Mouse (Mus musculus) spleen, postnatal 10 days (tissue): ENCODE measurements around the gene Cox6b1.
A peak's percentile ranks its signal among the peaks of the same experiment; 100 is the strongest.

ENCODE experiments used
- DNase-seq, 2 experiments: peaks; one replicate each; pipeline ENCODE4 v3.0.0; 2021 to 2022; ENCODE audit warnings: low spot score in 2 of 2

Gene Cox6b1

GRCm38 (mm10) chr7:30610043-30610442 is 15.9 kb downstream of the Cox6b1 start:
- no peak for DNase-seq

- no peak for DNase-seq
Observed at GRCm38 (mm10) chr7:30608476-30608875, 17.5 kb downstream of the Cox6b1 start.

GRCm38 (mm10) chr7:30607706-30608309 is 18.1 kb downstream of the Cox6b1 start:
- peak; percentile 39 to 82 for DNase-seq

- DNase-seq: no peak
Observed at GRCm38 (mm10) chr7:30604944-30605343, 21.0 kb downstream of the Cox6b1 start.

- DNase-seq: no peak
Observed at GRCm38 (mm10) chr7:30604424-30604823, 21.5 kb downstream of the Cox6b1 start.

- no peak for DNase-seq
Observed at GRCm38 (mm10) chr7:30602583-30602982, 23.4 kb downstream of the Cox6b1 start.

- no peak for DNase-seq
Observed at GRCm38 (mm10) chr7:30600651-30601050, 25.3 kb downstream of the Cox6b1 start.

GRCm38 (mm10) chr7:30599933-30600353 is 26.0 kb downstream of the Cox6b1 start:
- peak; percentile 53 to 86 for DNase-seq

GRCm38 (mm10) chr7:30598786-30599185 is 27.2 kb downstream of the Cox6b1 start, which contains the start of gene Zbtb32:
Zbtb32 (minus strand) TSS chr7:30598909.
- no peak for DNase-seq

- no peak for DNase-seq
Observed at GRCm38 (mm10) chr7:30596811-30597210, 29.1 kb downstream of the Cox6b1 start.

GRCm38 (mm10) chr7:30596093-30596492 is 29.9 kb downstream of the Cox6b1 start:
- DNase-seq: no peak

GRCm38 (mm10) chr7:30594510-30595024 is 31.4 kb downstream of the Cox6b1 start:
- no peak for DNase-seq

- no peak for DNase-seq
Observed at GRCm38 (mm10) chr7:30593579-30594509, 32.1 kb downstream of the Cox6b1 start.

GRCm38 (mm10) chr7:30592772-30593423 is 33.1 kb downstream of the Cox6b1 start:
- no peak for DNase-seq

GRCm38 (mm10) chr7:30591605-30591951 is 34.4 kb downstream of the Cox6b1 start:
- no peak for DNase-seq

GRCm38 (mm10) chr7:30590927-30591604 is 34.9 kb downstream of the Cox6b1 start:
- no peak for DNase-seq

- peak; percentile 86 to 91 for DNase-seq
Observed at GRCm38 (mm10) chr7:30589435-30590301, 36.3 kb downstream of the Cox6b1 start.

- peak; percentile 89 to 95 for DNase-seq
Observed at GRCm38 (mm10) chr7:30588676-30589434, 37.1 kb downstream of the Cox6b1 start, which contains the start of gene Kmt2b. Kmt2b (minus strand) TSS chr7:30588726.

GRCm38 (mm10) chr7:30587842-30588667 is 37.9 kb downstream of the Cox6b1 start:
- peak; percentile 71 to 83 for DNase-seq
